Mouse (Mus musculus) liver, embryonic 16.5 days (tissue): ENCODE data around the gene Gm11639. TPM values are rescaled to one million over a fixed set of nuclear protein-coding genes. Genes with fewer than 3 reads are reported as not detected.

Experiments used
- ATAC-seq: fragments of 200-750 bp; cut with Nextera tagmentation; 2 replicates; pipeline ENCODE4 v1.8.0; 2017; ENCODE audit warnings: low read depth, mild to moderate bottlenecking, moderate number of reproducible peaks, moderate library complexity
- H3K27ac ChIP-seq: fragments of 300-500 bp; sonication (generic); 2 replicates; pipeline ENCODE4 v1.5.1; 2014; ENCODE audit warnings: mild to moderate bottlenecking, low read length
- H3K27me3 ChIP-seq: fragments of 300-500 bp; sonication (generic); 2 replicates; pipeline ENCODE4 v1.6.1; 2014; ENCODE audit warnings: low read depth, low read length, mixed read lengths; ENCODE audit not compliant: control insufficient read depth, insufficient read depth
- H3K36me3 ChIP-seq: fragments of 300-500 bp; sonication (generic); 2 replicates; pipeline ENCODE4 v1.6.1; 2014; ENCODE audit warnings: mild to moderate bottlenecking; ENCODE audit not compliant: control insufficient read depth, insufficient read depth
- H3K4me1 ChIP-seq: fragments of 300-500 bp; sonication (generic); 2 replicates; pipeline ENCODE4 v1.6.1; 2014; ENCODE audit warnings: low read depth, low read length, mixed read lengths; ENCODE audit not compliant: control insufficient read depth
- H3K4me2 ChIP-seq: fragments of 300-500 bp; sonication (generic); 2 replicates; pipeline ENCODE4 v1.6.1; 2014; ENCODE audit warnings: low read depth, low read length, mixed read lengths
- H3K4me3 ChIP-seq: fragments of 300-500 bp; sonication (generic); 2 replicates; pipeline ENCODE4 v1.5.1; 2014; ENCODE audit warnings: low read depth, mild to moderate bottlenecking, low read length
- H3K9ac ChIP-seq: fragments of 300-500 bp; sonication (generic); 2 replicates; pipeline ENCODE4 v1.6.1; 2014; ENCODE audit warnings: low read depth, low read length
- H3K9me3 ChIP-seq: fragments of 300-500 bp; sonication (generic); replicated peaks from 2 replicates; pipeline ENCODE4 v1.6.1; 2016; ENCODE audit warnings: low read length; ENCODE audit not compliant: control insufficient read depth
- WGBS: fragments of 180-500 bp; shearing (Covaris S2); extraction: QIAGEN DNeasy Blood & Tissue Kit; methylation state at CpG from one replicate; pipeline ENCODE4 v1.1.7; 2014; ENCODE audit not compliant: insufficient replicate concordance; 5-methylcytosine and 5-hydroxymethylcytosine counted together
- polyA plus RNA-seq: library from polyadenylated mRNA; unstranded; fragments of >200 nt; fragmentation: Nextera tagmentation; extraction: Ambion mirVana; gene quantifications from 2 replicates; pipeline ENCODE4 v1.2.1, GENCODE M21; 2015

Gm11639 gene
- polyA plus RNA-seq, 1 experiment from 2014 or later = 0.06 TPM

GRCm38 (mm10) chr11:105158047-105158446 lies 472.5 kb downstream of the Gm11639 start:
- peaks cover 34% of the 10 kb centered on the region for H3K4me1 ChIP-seq
- no peaks in the 10 kb centered on the region for H3K36me3 ChIP-seq
- no peaks in the 10 kb centered on the region for H3K9me3 ChIP-seq
- no peak overlapping the region for H3K4me3 ChIP-seq
- H3K4me2 ChIP-seq = peak overlapping the region; percentile 15; the same call in 1 of the 2 replicates
- H3K27ac ChIP-seq = no peak overlapping the region
- ATAC-seq = no peak
- H3K9ac ChIP-seq = no peak overlapping the region
- no peaks in the 10 kb centered on the region for H3K27me3 ChIP-seq

- 63% methylated on average over 6 of the region's 6 CpGs for WGBS
- no peak for ATAC-seq
These were observed 474.3 kb downstream of the Gm11639 start for GRCm38 (mm10) chr11:105159673-105160360.

GRCm38 (mm10) chr11:105161411-105161810 lies 475.9 kb downstream of the Gm11639 start:
- no peaks in the 10 kb centered on the region for H3K36me3 ChIP-seq
- WGBS = 79% methylated on average over 2 of the region's 2 CpGs
- ATAC-seq = no peak

More at GRCm38 (mm10) chr11:105159673-105160360, 474.3 kb downstream of the Gm11639 start:
- no peaks in the 10 kb centered on the region for H3K27me3 ChIP-seq
- H3K27ac ChIP-seq = peak overlapping the region; percentile 33
- no peaks in the 10 kb centered on the region for H3K36me3 ChIP-seq
- H3K9ac ChIP-seq = no peak overlapping the region
- H3K4me1 ChIP-seq = peaks cover 23% of the 10 kb centered on the region
- peaks cover under 1% of the 10 kb centered on the region; the same call in 1 of the 2 replicates for H3K9me3 ChIP-seq
- H3K4me2 ChIP-seq = no peak overlapping the region
- H3K4me3 ChIP-seq = no peak overlapping the region

GRCm38 (mm10) chr11:105164516-105165510 lies 479.3 kb downstream of the Gm11639 start:
- no peak for ATAC-seq
- no peak overlapping the region for H3K27ac ChIP-seq
- 78% methylated on average over 69 of the region's 69 CpGs for WGBS

More at GRCm38 (mm10) chr11:105161411-105161810, 475.9 kb downstream of the Gm11639 start:
- H3K9me3 ChIP-seq = peaks cover 4% of the 10 kb centered on the region
- H3K4me2 ChIP-seq = no peak overlapping the region
- no peak overlapping the region for H3K27ac ChIP-seq
- H3K4me3 ChIP-seq = no peak overlapping the region
- H3K4me1 ChIP-seq = peaks cover 18% of the 10 kb centered on the region
- no peak overlapping the region for H3K9ac ChIP-seq
- H3K27me3 ChIP-seq = no peaks in the 10 kb centered on the region

DNA sequence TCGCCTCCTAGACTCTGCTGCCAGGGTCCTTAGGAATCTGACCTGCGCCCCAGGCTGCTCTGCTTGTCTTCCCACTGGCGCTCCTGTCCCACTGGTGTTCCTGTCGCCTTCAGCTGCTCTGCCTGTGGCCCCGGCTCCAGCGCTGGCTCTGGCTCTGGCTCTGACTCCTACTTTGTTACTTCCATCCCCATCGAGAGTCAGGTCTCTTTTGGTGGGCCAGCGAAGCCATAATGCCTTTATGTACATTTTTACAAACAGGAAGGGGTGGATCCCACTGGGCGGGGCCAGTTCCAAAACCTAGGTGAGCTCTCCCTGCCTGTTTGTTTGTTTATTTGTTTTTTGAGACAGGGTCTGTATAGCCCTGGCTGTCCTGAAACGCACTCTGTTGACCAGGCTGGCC lies 481.3 kb downstream of the Gm11639 start:
- Histone ChIP-seq H3K4me2 (no peak overlapping the region), H3K9ac (no peak overlapping the region), H3K27me3 (no peaks in the 10 kb centered on the region), H3K4me1 (peaks cover 5% of the 10 kb centered on the region), H3K27ac (no peak overlapping the region), H3K36me3 (no peaks in the 10 kb centered on the region), H3K4me3 (no peak overlapping the region), H3K9me3 (peaks cover 4% of the 10 kb centered on the region)
- ATAC-seq = no peak
- WGBS = 78% methylated on average over 10 of the region's 10 CpGs

More at GRCm38 (mm10) chr11:105164516-105165510, 479.3 kb downstream of the Gm11639 start:
- no peaks in the 10 kb centered on the region for H3K36me3 ChIP-seq
- no peaks in the 10 kb centered on the region; the same call in 1 of the 2 replicates for H3K4me1 ChIP-seq
- no peak overlapping the region for H3K9ac ChIP-seq
- no peak overlapping the region for H3K4me2 ChIP-seq
- no peak overlapping the region for H3K4me3 ChIP-seq
- H3K9me3 ChIP-seq = peaks cover 4% of the 10 kb centered on the region
- no peaks in the 10 kb centered on the region for H3K27me3 ChIP-seq

Other genes starting within 250 kb of the Gm11639 start
- gene Kansl1, start 216.8 kb upstream of the Gm11639 start, polyA plus RNA-seq = 5.2 and 5.6 TPM in 2 replicates
- 17.5 and 18.1 TPM in 2 replicates for gene Cdc27, start 135.1 kb upstream of the Gm11639 start, polyA plus RNA-seq
- 6.0 and 8.7 TPM in 2 replicates for gene Myl4, start 135.0 kb upstream of the Gm11639 start, polyA plus RNA-seq
- 13.8 and 16.0 TPM in 2 replicates for gene Itgb3, start 77.7 kb upstream of the Gm11639 start, polyA plus RNA-seq